Mouse (Mus musculus) limb, embryonic 14.5 days (tissue): Measurements from ENCODE around the gene Set. TPM values are rescaled to one million over a fixed set of nuclear protein-coding genes. Genes with fewer than 3 reads are reported as not detected.

ENCODE experiments used
- ATAC-seq: fragments of 200-750 bp; cut with Nextera tagmentation; 2 replicates; pipeline ENCODE4 v1.8.0; 2017; ENCODE audit warnings: low read depth, moderate number of reproducible peaks, moderate TSS enrichment; ENCODE audit not compliant: low FRiP score
- DNase-seq: peaks from one replicate; pipeline ENCODE4 v3.0.0-alpha.2; 2015; ENCODE audit warnings: low spot score
- H3K27ac ChIP-seq: fragments of 300-500 bp; sonication (generic); replicated peaks from 2 replicates; pipeline ENCODE4 v1.5.1; 2014; ENCODE audit warnings: low read depth, mild to moderate bottlenecking, low read length, moderate library complexity, mixed read lengths
- H3K27me3 ChIP-seq: fragments of 300-500 bp; sonication (generic); 2 replicates; pipeline ENCODE4 v1.6.1; 2014; ENCODE audit warnings: low read length, mixed read lengths; ENCODE audit not compliant: control insufficient read depth, insufficient read depth
- H3K36me3 ChIP-seq: fragments of 300-500 bp; sonication (generic); 2 replicates; pipeline ENCODE4 v1.6.1; 2014; ENCODE audit warnings: mild to moderate bottlenecking, low read length, moderate library complexity, mixed read lengths; ENCODE audit not compliant: control insufficient read depth, insufficient read depth
- H3K4me1 ChIP-seq: fragments of 300-500 bp; sonication (generic); 2 replicates; pipeline ENCODE4 v1.6.1; 2014; ENCODE audit warnings: antibody characterized with exemption, low read length, mixed read lengths; ENCODE audit not compliant: control insufficient read depth, insufficient read depth
- H3K4me2 ChIP-seq: fragments of 300-500 bp; sonication (generic); replicated peaks from 2 replicates; pipeline ENCODE4 v1.6.1; 2014; ENCODE audit warnings: low read depth, mild to moderate bottlenecking, low read length, moderate library complexity; ENCODE audit not compliant: severe bottlenecking
- H3K4me3 ChIP-seq: fragments of 300-500 bp; sonication (generic); replicated peaks from 2 replicates; pipeline ENCODE4 v1.5.1; 2014; ENCODE audit warnings: low read length
- H3K9ac ChIP-seq: fragments of 300-500 bp; sonication (generic); 2 replicates; pipeline ENCODE4 v1.6.1; 2014; ENCODE audit warnings: mild to moderate bottlenecking, low read depth, low read length, moderate library complexity; ENCODE audit not compliant: severe bottlenecking
- H3K9me3 ChIP-seq: fragments of 300-500 bp; sonication (generic); 2 replicates; pipeline ENCODE4 v1.6.1; 2016; ENCODE audit warnings: low read length; ENCODE audit not compliant: control insufficient read depth
- POLR2A ChIP-seq: fragments of 200-500 bp; IDR thresholded peaks from 2 replicates; pipeline ENCODE4 v1.8.0; 2012; ENCODE audit warnings: inconsistent platforms, mild to moderate bottlenecking, moderate library complexity, borderline replicate concordance; ENCODE audit not compliant: insufficient read depth, insufficient read length; ENCODE audit errors: extremely low read depth
- WGBS: fragments of 180-500 bp; shearing (Covaris S2); extraction: QIAGEN DNeasy Blood & Tissue Kit; methylation state at CpG from one replicate; pipeline ENCODE4 v1.1.7; 2014; 5-methylcytosine and 5-hydroxymethylcytosine counted together
- polyA plus RNA-seq, 2 experiments: library from polyadenylated mRNA; depleted of rRNA in 1 of 2; stranded (reverse) in 1 of 2; unstranded in 1 of 2; fragments of >200 nt; fragmentation: Nextera tagmentation in 1 of 2; extraction: Ambion mirVana in 1 of 2; gene quantifications; 2 replicates each; pipeline versions ENCODE4 v1.2.1 to v1.2.3; 2012 to 2014

Gene Set
- polyA plus RNA-seq, 2 experiments = 295 to 426 TPM

GRCm38 (mm10) chr2:30067031-30067888 lies 10.1 kb downstream of the Set start:
- H3K27me3 ChIP-seq = no peaks in the 10 kb centered on the region
- peak overlapping the region; percentile 98 for H3K4me3 ChIP-seq
- peaks cover 24% of the 10 kb centered on the region for H3K4me1 ChIP-seq
- ATAC-seq (peak; percentile 13), DNase-seq (no peak)
- peak overlapping the region; percentile 99 for H3K27ac ChIP-seq
- H3K36me3 ChIP-seq = peaks cover 29% of the 10 kb centered on the region
- H3K4me2 ChIP-seq = peak overlapping the region; percentile 60
- under 1% methylated on average over 27 of the region's 69 CpGs for WGBS
- TF ChIP-seq POLR2A = no peak
- H3K9ac ChIP-seq = peak overlapping the region; percentile 97
- H3K9me3 ChIP-seq = no peaks in the 10 kb centered on the region

GRCm38 (mm10) chr2:30067962-30068361 lies 10.8 kb downstream of the Set start:
- H3K27me3 ChIP-seq = no peaks in the 10 kb centered on the region
- peaks cover 36% of the 10 kb centered on the region for H3K36me3 ChIP-seq
- DNase-seq (no peak), ATAC-seq (no peak)
- no peak for TF ChIP-seq POLR2A
- no peak overlapping the region for H3K27ac ChIP-seq
- 13% methylated on average over 7 of the region's 7 CpGs for WGBS
- no peaks in the 10 kb centered on the region for H3K9me3 ChIP-seq
- peak overlapping the region; percentile 98 for H3K4me3 ChIP-seq
- peak overlapping the region; percentile 97 for H3K9ac ChIP-seq
- peaks cover 24% of the 10 kb centered on the region for H3K4me1 ChIP-seq
- peak overlapping the region; percentile 60 for H3K4me2 ChIP-seq

- peaks cover 50% of the 10 kb centered on the region for H3K36me3 ChIP-seq
- H3K27ac ChIP-seq = no peak overlapping the region
These were observed 15.7 kb downstream of the Set start for GRCm38 (mm10) chr2:30072875-30073274.

GRCm38 (mm10) chr2:30073285-30073684 lies 16.1 kb downstream of the Set start:
- ATAC-seq = no peak
- no peak overlapping the region for H3K4me2 ChIP-seq
- no peaks in the 10 kb centered on the region for H3K9me3 ChIP-seq
- H3K36me3 ChIP-seq = peaks cover 48% of the 10 kb centered on the region
- H3K27ac ChIP-seq = no peak overlapping the region
- no peaks in the 10 kb centered on the region for H3K27me3 ChIP-seq
- no peak for TF ChIP-seq POLR2A
- H3K4me3 ChIP-seq = no peak overlapping the region
- peaks cover 2% of the 10 kb centered on the region; the same call in 1 of the 2 replicates for H3K4me1 ChIP-seq
- 84% methylated on average over 3 of the region's 3 CpGs for WGBS
- no peak overlapping the region for H3K9ac ChIP-seq
- no peak for DNase-seq

More at GRCm38 (mm10) chr2:30072875-30073274, 15.7 kb downstream of the Set start:
- TF ChIP-seq POLR2A = no peak
- Histone ChIP-seq H3K27me3 (no peaks in the 10 kb centered on the region), H3K9me3 (no peaks in the 10 kb centered on the region), H3K9ac (no peak overlapping the region), H3K4me1 (peaks cover 3% of the 10 kb centered on the region; the same call in 1 of the 2 replicates), H3K4me3 (no peak overlapping the region), H3K4me2 (no peak overlapping the region)
- 77% methylated on average over 7 of the region's 7 CpGs for WGBS
- DNase-seq (no peak), ATAC-seq (no peak)

GRCm38 (mm10) chr2:30075625-30076024 lies 18.4 kb downstream of the Set start:
- H3K27ac ChIP-seq = no peak overlapping the region
- 72% methylated on average over 3 of the region's 3 CpGs for WGBS

More at GRCm38 (mm10) chr2:30075625-30076024, 18.4 kb downstream of the Set start:
- H3K4me2 ChIP-seq = no peak overlapping the region
- peaks cover 24% of the 10 kb centered on the region for H3K36me3 ChIP-seq
- DNase-seq = no peak
- TF ChIP-seq POLR2A = no peak
- H3K27me3 ChIP-seq = no peaks in the 10 kb centered on the region
- H3K4me3 ChIP-seq = no peak overlapping the region
- no peak overlapping the region for H3K9ac ChIP-seq
- ATAC-seq = no peak
- no peaks in the 10 kb centered on the region for H3K9me3 ChIP-seq
- H3K4me1 ChIP-seq = peaks cover 9% of the 10 kb centered on the region; the same call in 1 of the 2 replicates
